In the genomic region with DNA sequence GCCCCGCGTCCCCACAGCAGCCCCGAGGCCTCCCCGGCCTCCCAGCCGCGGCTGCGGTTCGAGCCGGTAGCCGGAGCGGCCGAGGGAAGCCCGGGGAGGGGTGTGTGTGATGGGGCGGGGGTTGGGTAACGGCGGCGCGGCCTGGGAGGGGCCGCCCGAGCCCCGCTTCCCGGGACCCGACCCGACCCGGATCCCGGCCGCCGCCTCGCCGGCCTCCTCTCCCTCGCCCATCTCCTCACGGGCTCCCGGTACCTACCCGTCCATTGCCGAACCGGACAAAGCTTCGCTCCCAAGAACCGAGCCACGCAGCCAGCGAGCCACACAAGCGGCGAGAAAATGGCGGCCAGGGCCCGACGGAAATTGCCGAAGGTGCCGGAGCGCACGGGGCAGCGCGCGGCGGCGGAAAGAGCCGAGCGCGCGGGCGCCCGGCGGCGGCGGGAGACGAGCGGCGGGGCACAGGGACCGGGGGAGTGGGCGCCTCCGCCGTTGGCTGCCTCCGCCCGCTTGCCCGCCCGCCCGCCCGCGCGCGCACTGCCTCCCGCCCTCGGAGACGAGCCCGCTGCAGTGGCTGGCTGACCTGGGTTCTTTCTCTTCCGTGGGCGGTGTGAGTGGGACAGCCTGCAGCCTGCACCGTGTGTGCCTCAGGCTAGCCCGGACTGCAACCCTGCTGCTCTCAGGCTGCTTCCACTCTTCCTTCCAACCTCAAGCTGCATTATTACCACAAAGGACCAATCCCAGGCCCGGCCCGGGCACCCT, we compare ENCODE assay signal across 8 mouse cellular contexts. TPM values are rescaled to one million over a fixed set of nuclear protein-coding genes. Genes with fewer than 3 reads are reported as not detected.
DNase-seq lines count a peak whose midpoint lies in the region.

No protein-coding gene starts in this region.

- H3K9me3 ChIP-seq in megakaryocyte, embryonic 14.5 days = no peaks in the 10 kb centered on the region

- H3K4me1 ChIP-seq in megakaryocyte, embryonic 14.5 days = peaks cover 29% of the 10 kb centered on the region

- peak; percentile 89 to 96 for DNase-seq in adrenal gland, adult (ENCODE audit: inconsistent age in 2 of 2, low spot score in 1 of 2)
- DNase-seq in embryo, embryonic 10 days (ENCODE audit: low spot score) = peak; percentile 88
- peak; percentile 86 for DNase-seq in gastrocnemius, postnatal 10 days
- peak; percentile 89 for DNase-seq in induced T-regulatory cell, adult 2 months (ENCODE audit: low read depth)
- peak; percentile 53 to 85 for DNase-seq in left cerebral cortex, adult 9 months (ENCODE audit: low spot score in 2 of 2)
- peak; percentile 85 for DNase-seq in right cerebral cortex, adult 2 months (ENCODE audit: low spot score in 2 of 2)
- peak; percentile 88 for DNase-seq in urinary bladder, postnatal 14 days (ENCODE audit: low spot score)

- H3K27me3 ChIP-seq in megakaryocyte, embryonic 14.5 days (replicated peaks) = no peaks in the 10 kb centered on the region

- peak overlapping the region; percentile 97 for H3K4me3 ChIP-seq in megakaryocyte, embryonic 14.5 days (replicated peaks)

- peaks cover 9% of the 10 kb centered on the region for H3K36me3 ChIP-seq in megakaryocyte, embryonic 14.5 days (replicated peaks; ENCODE audit: low read length)

RNA-seq across cellular contexts. Expression of gene Ptbp2, which starts 1.1 kb away (rescaled TPM):
- total RNA-seq in gastrocnemius, postnatal 10 days (2021) = 10 to 100 TPM; 25.9 to 38.1 TPM
- 0.35 TPM in 1 of 2 replicates, not detected in the other for polyA plus RNA-seq in megakaryocyte, embryonic 14.5 days (2012; ENCODE audit: insufficient read depth, low replicate concordance)

Comparison
In these comparisons a context has a peak if more than half of its experiments do, and no peak if none do; other contexts are left out.
1. Peak in every context shown above with its lines: DNase-seq and H3K4me3 ChIP-seq.